Mouse (Mus musculus) cortical plate, adult 2 months (tissue): ENCODE data around the gene Olfr618. TPM values are rescaled to one million over a fixed set of nuclear protein-coding genes. Genes with fewer than 3 reads are reported as not detected.

Source experiments
- H3K27ac ChIP-seq: fragments of 200-500 bp; 2 replicates; pipeline ENCODE4 v1.5.1; 2012; ENCODE audit warnings: low read length, control low read depth, inconsistent platforms; ENCODE audit not compliant: insufficient read depth
- H3K4me1 ChIP-seq: fragments of 200-500 bp; 2 replicates; pipeline ENCODE4 v1.6.1; 2011; ENCODE audit warnings: low read length; ENCODE audit not compliant: control insufficient read depth, insufficient read depth
- H3K4me3 ChIP-seq: fragments of 200-500 bp; 2 replicates; pipeline ENCODE4 v1.5.1; 2011; ENCODE audit warnings: mild to moderate bottlenecking, low read length, control low read depth; ENCODE audit not compliant: insufficient read depth
- CTCF ChIP-seq: fragments of 200-500 bp; IDR thresholded peaks from 2 replicates; pipeline ENCODE4 v1.5.1; 2011; ENCODE audit warnings: mild to moderate bottlenecking, control low read depth, low read length; ENCODE audit not compliant: insufficient read depth; ENCODE audit errors: extremely low read depth
- POLR2A ChIP-seq: fragments of 200-500 bp; IDR thresholded peaks from 2 replicates; pipeline ENCODE4 v1.6.1; 2011; ENCODE audit warnings: mild to moderate bottlenecking, low read length, control low read depth; ENCODE audit not compliant: insufficient read depth; ENCODE audit errors: extremely low read depth
- polyA plus RNA-seq: library from polyadenylated mRNA; depleted of rRNA; stranded (reverse); fragments of >200 nt; gene quantifications from 2 replicates; pipeline ENCODE4 v1.2.3, GENCODE M21; 2012; rRNA removed

Olfr618 gene
- polyA plus RNA-seq, 1 experiment = not detected

GRCm38 (mm10) chr7:103644070-103644469 lies 54.2 kb downstream of the Olfr618 start:
- H3K4me3 ChIP-seq = no peak overlapping the region
- H3K4me1 ChIP-seq = no peaks in the 10 kb centered on the region
- no peak overlapping the region for H3K27ac ChIP-seq
- TF ChIP-seq CTCF = no peak
- TF ChIP-seq POLR2A = no peak

Other genes with a start within 250 kb of the Olfr618 start
- not detected in 2 replicates for gene Olfr600, start 240.4 kb upstream of the Olfr618 start, polyA plus RNA-seq
- not detected in 2 replicates for gene Olfr601, start 227.4 kb upstream of the Olfr618 start, polyA plus RNA-seq
- gene Olfr603, start 203.9 kb upstream of the Olfr618 start, polyA plus RNA-seq = not detected in 2 replicates
- gene Usp17lc, start 175.0 kb upstream of the Olfr618 start, polyA plus RNA-seq = not detected in 2 replicates
- gene Olfr605, start 144.7 kb upstream of the Olfr618 start, polyA plus RNA-seq = not detected in 2 replicates
- not detected in 2 replicates for gene Olfr606, start 141.1 kb upstream of the Olfr618 start, polyA plus RNA-seq
- not detected in 2 replicates for gene Olfr607, start 126.0 kb upstream of the Olfr618 start, polyA plus RNA-seq
- not detected in 2 replicates for gene Olfr608, start 120.2 kb upstream of the Olfr618 start, polyA plus RNA-seq
- not detected in 2 replicates for gene Olfr609, start 92.0 kb upstream of the Olfr618 start, polyA plus RNA-seq
- not detected in 2 replicates for gene Olfr610, start 78.0 kb upstream of the Olfr618 start, polyA plus RNA-seq
- gene Olfr611, start 69.3 kb upstream of the Olfr618 start, polyA plus RNA-seq = not detected in 2 replicates
- gene Olfr612, start 47.4 kb upstream of the Olfr618 start, polyA plus RNA-seq = not detected in 2 replicates
- gene Olfr613, start 42.0 kb upstream of the Olfr618 start, polyA plus RNA-seq = not detected in 2 replicates
- gene Olfr615, start 34.0 kb upstream of the Olfr618 start, polyA plus RNA-seq = not detected in 2 replicates
- not detected in 2 replicates for gene Olfr616, start 21.0 kb upstream of the Olfr618 start, polyA plus RNA-seq
- gene Olfr617, start 17.0 kb upstream of the Olfr618 start, polyA plus RNA-seq = not detected in 2 replicates
- not detected in 2 replicates for gene Olfr619, start 10.5 kb downstream of the Olfr618 start, polyA plus RNA-seq
- not detected in 2 replicates for gene Olfr620, start 22.4 kb downstream of the Olfr618 start, polyA plus RNA-seq
- not detected in 2 replicates for gene Olfr622, start 52.6 kb downstream of the Olfr618 start, polyA plus RNA-seq
- gene Olfr623, start 73.6 kb downstream of the Olfr618 start, polyA plus RNA-seq = not detected in 2 replicates
- 0.02 TPM in 1 of 2 replicates, not detected in the other for gene Olfr624, start 81.1 kb downstream of the Olfr618 start, polyA plus RNA-seq
- gene Olfr625-ps1, start 92.6 kb downstream of the Olfr618 start, polyA plus RNA-seq = not detected in 2 replicates
- gene Olfr243, start 124.6 kb downstream of the Olfr618 start, polyA plus RNA-seq = not detected in 2 replicates
- gene Olfr628, start 140.3 kb downstream of the Olfr618 start, polyA plus RNA-seq = not detected in 2 replicates
- not detected in 2 replicates for gene Olfr629, start 154.8 kb downstream of the Olfr618 start, polyA plus RNA-seq
- not detected in 2 replicates for gene Olfr630, start 167.2 kb downstream of the Olfr618 start, polyA plus RNA-seq
- gene Olfr69, start 181.5 kb downstream of the Olfr618 start, polyA plus RNA-seq = not detected in 2 replicates
- gene Olfr68, start 189.6 kb downstream of the Olfr618 start, polyA plus RNA-seq = not detected in 2 replicates
- not detected in 2 replicates for gene Olfr67, start 201.7 kb downstream of the Olfr618 start, polyA plus RNA-seq
- 56.3 and 87.5 TPM in 2 replicates for gene Hbb-bt, start 223.9 kb downstream of the Olfr618 start, polyA plus RNA-seq
- gene Hbb-bs, start 238.0 kb downstream of the Olfr618 start, polyA plus RNA-seq = 471 and 650 TPM in 2 replicates